Mouse (Mus musculus) testis, adult 2 months (tissue): ENCODE measurements at regions not wholly inside any gene's neighbourhood (a gene's known extent, or its start where the extent isn't known, plus 50 kb on each side); places are given as distances from the start of the nearest gene placed in this dataset.

ENCODE experiments used
- CTCF ChIP-seq: fragments of 200-500 bp; IDR thresholded peaks from 2 replicates; pipeline ENCODE4 v1.5.1; 2012; ENCODE audit warnings: low read depth, mild to moderate bottlenecking, inconsistent platforms, low read length, moderate library complexity; ENCODE audit not compliant: control insufficient read depth, insufficient read depth, insufficient replicate concordance
- POLR2A ChIP-seq: fragments of 200-500 bp; IDR thresholded peaks from 2 replicates; pipeline ENCODE4 v1.6.1; 2012; ENCODE audit warnings: low read depth, mild to moderate bottlenecking, inconsistent platforms, low read length, moderate library complexity; ENCODE audit not compliant: control insufficient read depth

DNA sequence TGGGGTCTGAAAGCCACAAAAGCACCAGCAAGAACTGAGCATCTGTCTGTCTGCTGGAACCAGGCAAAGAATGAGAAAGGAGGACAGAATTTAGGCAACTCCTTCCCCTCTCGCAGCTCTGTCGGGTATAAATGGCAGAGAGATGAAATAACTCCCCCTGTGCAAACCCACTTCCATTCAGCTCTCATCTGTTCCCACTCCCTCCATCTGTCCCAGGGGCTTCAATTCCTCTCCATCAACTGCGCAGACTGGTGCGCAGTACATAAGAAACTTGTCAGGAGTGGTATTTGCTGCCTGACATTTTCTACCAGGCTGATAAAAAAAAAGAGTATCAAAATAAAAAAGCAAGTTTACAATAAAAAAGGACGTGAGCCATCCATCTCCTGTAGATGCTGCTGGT lies 129.3 kb upstream of the Onecut1 start:
- no peak for TF ChIP-seq CTCF
- TF ChIP-seq POLR2A: no peak
